Mouse (Mus musculus): Measurements from ENCODE around the gene Gm42417.

DNA sequence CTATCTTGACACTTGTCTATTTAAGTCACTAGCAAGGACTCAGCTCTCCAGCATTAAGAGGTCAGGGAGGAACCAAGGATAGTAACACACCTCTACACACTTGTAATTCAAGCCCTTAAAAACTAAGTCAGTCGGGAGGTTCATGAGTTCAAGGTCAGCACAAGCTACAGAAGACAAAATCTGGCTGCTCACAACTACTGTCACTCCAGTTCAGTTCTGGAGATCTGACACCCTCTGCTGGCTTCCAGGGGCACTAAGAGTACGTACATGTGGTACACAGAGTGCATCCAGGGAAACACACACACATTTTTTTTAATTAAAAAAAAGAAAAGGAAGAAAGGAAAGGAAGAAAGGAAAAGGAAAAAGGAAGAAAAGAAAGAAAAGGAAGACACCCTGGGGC is 42.5 kb downstream of the Gm42417 start:
- TF ChIP-seq CTCF (IDR thresholded peaks at IDR 0.05; ENCODE audit: control insufficient read depth, insufficient read depth, insufficient replicate concordance, low read depth, low read length): no peak
- no peak for TF ChIP-seq POLR2A (IDR thresholded peaks at IDR 0.05; ENCODE audit: control insufficient read depth, low read depth, low read length)
